23 mouse cellular contexts compared by ENCODE assay signal in the genomic region with DNA sequence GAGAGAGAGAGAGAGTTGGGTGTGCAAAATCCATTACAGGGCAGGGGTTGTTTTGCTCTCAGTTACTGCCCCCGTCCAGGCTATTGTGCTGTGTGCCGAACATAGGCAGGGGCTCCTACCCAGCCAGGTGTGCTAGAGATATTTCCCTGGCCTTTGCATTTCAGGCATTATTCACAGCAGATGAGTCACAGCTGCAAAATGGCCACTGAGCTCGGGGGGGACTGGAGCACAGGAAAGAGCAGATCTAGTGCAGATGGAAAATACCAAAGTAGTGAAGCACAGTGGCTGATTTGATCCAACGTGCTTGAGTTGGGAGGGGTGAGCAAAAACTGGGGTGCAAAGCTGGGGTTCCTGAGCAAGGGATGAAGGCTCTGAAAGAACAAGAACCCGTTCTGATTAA. TPM values are rescaled to one million over a fixed set of nuclear protein-coding genes. Genes with fewer than 3 reads are reported as not detected.
A peak's percentile ranks its signal among the peaks of the same experiment; 100 is the strongest.
DNase-seq lines count a peak whose midpoint lies in the region; ATAC-seq and TF ChIP-seq lines count a peak whose summit lies in the region.
"Had no signal": no experiment of that assay in that cellular context is flagged by ENCODE, and none has a peak within 500 bp of the region (broad histone marks: within the 10 kb centered on the region; RNA-seq: fewer than 3 reads in every experiment).

No protein-coding gene starts in this region.

- in situ Hi-C loops in CH12.LX (cut with MboI; ENCODE audit: low pct_ligation_motif_present, low pct_unique_long_range_greater_than_20kb, low sequenced_read_pairs): no loop called here

- H3K4me1 ChIP-seq in heart, embryonic 12.5 days (replicated peaks): peaks cover 88% of the 10 kb centered on the region
- peaks cover 7 to 20% of the 10 kb centered on the region in 2 experiments for H3K4me1 ChIP-seq in CH12.LX (ENCODE audit: control insufficient read depth in 1 of 2, insufficient read depth in 2 of 2)
- peaks cover 6% of the 10 kb centered on the region; the same call in 1 of the 2 replicates for H3K4me1 ChIP-seq in hindbrain, postnatal 0 days (ENCODE audit: insufficient read depth, low read length)

- TF ChIP-seq CTCF in CH12.LX (conservative IDR thresholded peaks at IDR 0.05 in 1 of 2, IDR thresholded peaks at IDR 0.05 in 1 of 2; ENCODE audit: low read depth in 2 of 2, low read length in 2 of 2): no peak
- no peak for TF ChIP-seq CTCF in hindbrain, postnatal 0 days (IDR thresholded peaks at IDR 0.05; ENCODE audit: low read depth)

- TF ChIP-seq EP300 in CH12.LX (IDR thresholded peaks at IDR 0.05; ENCODE audit: low read length): no peak

- dilution Hi-C loops in CH12.LX (cut with MboI; ENCODE audit: extremely low pct_ligation_motif_present, extremely low pct_unique_long_range_greater_than_20kb, low sequenced_read_pairs): no loop called here

- no peak for TF ChIP-seq RAD21 in CH12.LX (IDR thresholded peaks at IDR 0.05; ENCODE audit: low read depth, low read length)

- peaks cover 2% of the 10 kb centered on the region; the same call in 1 of the 2 replicates for H3K27me3 ChIP-seq in heart, embryonic 12.5 days (replicated peaks)
- H3K27me3 ChIP-seq in CH12.LX (replicated peaks): peaks cover 89% of the 10 kb centered on the region
- H3K27me3 ChIP-seq in hindbrain, postnatal 0 days (ENCODE audit: insufficient read depth, low read length): no peaks in the 10 kb centered on the region

- DNase-seq in heart, adult 9 months (ENCODE audit: low spot score in 2 of 2): no peak
- DNase-seq in 3134 (ENCODE audit: extremely low read depth, insufficient read length, low spot score) (peak; percentile 28), CH12.LX (ENCODE audit: extremely low read depth) (peak; percentile 26)
- peak; percentile 70 for DNase-seq in adrenal gland, postnatal 14 days
- no peak for DNase-seq in hindbrain, postnatal 0 days (ENCODE audit: low spot score)
- DNase-seq: cerebellum, adult 2 months; gastrocnemius, postnatal 14 days; kidney, adult 11 months; left cerebral cortex, postnatal 4 days; liver; right cerebral cortex, adult 18-20 months; thymus, postnatal 25 days had no signal

- ATAC-seq in heart, embryonic 12.5 days (ENCODE audit: insufficient number of reproducible peaks, low FRiP score): no peak
- ATAC-seq in frontal cortex, adult (ENCODE audit: low TSS enrichment): no peak
- ATAC-seq in hindbrain, postnatal 0 days: no peak
- no peak for ATAC-seq in CD4-positive, CD25-positive, alpha-beta regulatory T cell, adult 4 months
- ATAC-seq: lung, postnatal 0 days; midbrain, embryonic 13.5 days had no signal

- H3K27ac ChIP-seq in heart, embryonic 12.5 days (ENCODE audit: poor library complexity, severe bottlenecking): peak overlapping the region; percentile 94
- no peak overlapping the region for H3K27ac ChIP-seq in CH12.LX (ENCODE audit: insufficient read depth, low read depth)
- H3K27ac ChIP-seq in hindbrain, postnatal 0 days: no peak overlapping the region
- H3K27ac ChIP-seq: kidney, postnatal 0 days; midbrain, embryonic 13.5 days; neural tube, embryonic 12.5 days had no signal

- 41% methylated on average over 5 of the region's 5 CpGs for WGBS in heart, embryonic 12.5 days
- 71% methylated on average over 5 of the region's 5 CpGs for WGBS in hindbrain, postnatal 0 days

- no peak for TF ChIP-seq POLR2A in CH12.LX (IDR thresholded peaks at IDR 0.05; ENCODE audit: low read depth, low read length)

- peaks cover 1% of the 10 kb centered on the region; the same call in 1 of the 2 replicates for H3K9me3 ChIP-seq in heart, embryonic 12.5 days (replicated peaks)
- H3K9me3 ChIP-seq in CH12.LX (replicated peaks; ENCODE audit: low read length): peaks cover 3% of the 10 kb centered on the region
- H3K9me3 ChIP-seq in hindbrain, postnatal 0 days (ENCODE audit: low read length): no peaks in the 10 kb centered on the region
- H3K9me3 ChIP-seq: G1E; midbrain, embryonic 13.5 days; neural tube, embryonic 12.5 days had no signal

- H3K9ac ChIP-seq in heart, embryonic 12.5 days: 0 out of 2 replicates have a peak overlapping the region, but pooled peaks have one; percentile 21
- no peak overlapping the region for H3K9ac ChIP-seq in CH12.LX (ENCODE audit: insufficient read depth, low read depth)
- H3K9ac ChIP-seq in hindbrain, postnatal 0 days (replicated peaks; ENCODE audit: low read length): no peak overlapping the region
- H3K9ac ChIP-seq: midbrain, embryonic 13.5 days; neural tube, embryonic 12.5 days had no signal

- H3K4me2 ChIP-seq in heart, embryonic 12.5 days: peak overlapping the region; percentile 31
- no peak overlapping the region for H3K4me2 ChIP-seq in CH12.LX (ENCODE audit: insufficient read depth, low read depth, poor library complexity, severe bottlenecking)
- no peak overlapping the region for H3K4me2 ChIP-seq in hindbrain, postnatal 0 days (ENCODE audit: low read depth, low read length)
- H3K4me2 ChIP-seq: midbrain, embryonic 13.5 days; neural tube, embryonic 12.5 days had no signal

- H3K79me2 ChIP-seq in CH12.LX (replicated peaks; ENCODE audit: control insufficient read depth, extremely low read depth, insufficient read depth, poor library complexity, severe bottlenecking): no peaks in the 10 kb centered on the region

- no peak overlapping the region for H3K4me3 ChIP-seq in heart, embryonic 12.5 days
- no peak overlapping the region for H3K4me3 ChIP-seq in CH12.LX (replicated peaks in 1 of 3; ENCODE audit: low read depth in 2 of 3, low read length in 2 of 3, poor library complexity in 1 of 3)
- H3K4me3 ChIP-seq in hindbrain, postnatal 0 days (ENCODE audit: low read length): no peak overlapping the region
- H3K4me3 ChIP-seq: midbrain, embryonic 13.5 days; neural tube, embryonic 12.5 days had no signal

- H3K36me3 ChIP-seq in heart, embryonic 12.5 days: no peaks in the 10 kb centered on the region
- H3K36me3 ChIP-seq in CH12.LX (replicated peaks in 1 of 2; ENCODE audit: control insufficient read depth in 1 of 2, insufficient read depth in 1 of 2, low read length in 1 of 2): no peaks in the 10 kb centered on the region
- no peaks in the 10 kb centered on the region for H3K36me3 ChIP-seq in hindbrain, postnatal 0 days (ENCODE audit: insufficient read depth, low read length)
- H3K36me3 ChIP-seq: G1E; midbrain, embryonic 13.5 days; neural tube, embryonic 12.5 days had no signal

TF ChIP-seq in CH12.LX, 34 proteins besides CTCF, POLR2A, EP300 and RAD21:
- TF ChIP-seq UBTF (IDR thresholded peaks at IDR 0.05; ENCODE audit: low read depth, low read length) (no peak), CHD1 (IDR thresholded peaks at IDR 0.05; ENCODE audit: low read depth, low read length) (no peak), SIN3A (IDR thresholded peaks at IDR 0.05; ENCODE audit: low read length) (no peak), GABPA (IDR thresholded peaks at IDR 0.05; ENCODE audit: insufficient replicate concordance, low read depth, low read length) (no peak), MEF2A (IDR thresholded peaks at IDR 0.05; ENCODE audit: borderline replicate concordance, low read depth, low read length) (no peak), TBP (conservative IDR thresholded peaks at IDR 0.05; ENCODE audit: low read depth, low read length) (no peak), USF2 (conservative IDR thresholded peaks at IDR 0.05; ENCODE audit: low read depth, low read length) (no peak), E2F4 (IDR thresholded peaks at IDR 0.05; ENCODE audit: insufficient replicate concordance, low read depth, low read length) (no peak), NRF1 (IDR thresholded peaks at IDR 0.05; ENCODE audit: low read depth, low read length) (no peak), USF1 (IDR thresholded peaks at IDR 0.05; ENCODE audit: low read depth, low read length) (no peak), IRF4 (IDR thresholded peaks at IDR 0.05; ENCODE audit: low read depth, low read length) (no peak), ETS1 (conservative IDR thresholded peaks at IDR 0.05; ENCODE audit: low read depth, low read length) (no peak), MAZ (IDR thresholded peaks at IDR 0.05; ENCODE audit: low read depth, low read length) (no peak), BHLHE40 (IDR thresholded peaks at IDR 0.05; ENCODE audit: low read depth, low read length) (no peak), ZMIZ1 (IDR thresholded peaks at IDR 0.05; ENCODE audit: low read depth, low read length) (no peak), KAT2A (IDR thresholded peaks at IDR 0.05; ENCODE audit: insufficient replicate concordance, low read length) (no peak), CHD2 (IDR thresholded peaks at IDR 0.05; ENCODE audit: low read length) (no peak)

RNA-seq across cellular contexts. Expression of gene 6430548M08Rik, which starts 7.0 kb away (rescaled TPM):
- 13.8 and 14.4 TPM in 2 replicates for polyA plus RNA-seq in heart, embryonic 12.5 days (2016; fragmentation: Nextera tagmentation; extraction: Ambion mirVana)
- total RNA-seq in CH12.LX (2012; rRNA removed): 0.13 and 0.17 TPM in 2 replicates
- not detected in 2 replicates for total RNA-seq in CH12.LX (2014; rRNA removed)
- polyA plus RNA-seq in CH12.LX (2012; ENCODE audit: insufficient read length, low read depth): not detected in 2 replicates
- total RNA-seq in adrenal gland, postnatal 14 days (2021): 58.4 and 60.7 TPM in 2 replicates
- 66.1 and 75.6 TPM in 2 replicates for total RNA-seq in hindbrain, postnatal 0 days (2014; rRNA removed)
- 33.9 and 35.6 TPM in 2 replicates for polyA plus RNA-seq in hindbrain, postnatal 0 days (2015; fragmentation: Nextera tagmentation; extraction: Ambion mirVana)
- under 1 TPM in 1 of 2 experiments, not detected in 1; 0.20 TPM for polyA plus RNA-seq in CD4-positive, CD25-positive, alpha-beta regulatory T cell, adult 4 months (2017; shearing (Covaris generic))

RNA-seq across cellular contexts. Expression of gene Zdhhc7, which starts 19.7 kb away (rescaled TPM):
- 33.9 and 34.9 TPM in 2 replicates for polyA plus RNA-seq in heart, embryonic 12.5 days (2016; fragmentation: Nextera tagmentation; extraction: Ambion mirVana)
- total RNA-seq in CH12.LX (2012; rRNA removed) (26.3 and 30.9 TPM in 2 replicates), CH12.LX (2014; rRNA removed) (18.3 and 18.5 TPM in 2 replicates)
- polyA plus RNA-seq in CH12.LX (2012; ENCODE audit: insufficient read length, low read depth): 22.7 and 23.7 TPM in 2 replicates
- total RNA-seq in adrenal gland, postnatal 14 days (2021): 45.3 and 48.1 TPM in 2 replicates
- total RNA-seq in hindbrain, postnatal 0 days (2014; rRNA removed): 37.7 and 46.2 TPM in 2 replicates
- polyA plus RNA-seq in hindbrain, postnatal 0 days (2015; fragmentation: Nextera tagmentation; extraction: Ambion mirVana): 25.3 and 26.6 TPM in 2 replicates
- polyA plus RNA-seq in CD4-positive, CD25-positive, alpha-beta regulatory T cell, adult 4 months (2017; shearing (Covaris generic)): 1 to 10 TPM; 4.9 to 5.4 TPM

RNA-seq across cellular contexts. Expression of gene Fam92b, which starts 56.3 kb away (rescaled TPM):
- polyA plus RNA-seq in heart, embryonic 12.5 days (2016; fragmentation: Nextera tagmentation; extraction: Ambion mirVana): not detected in 2 replicates
- not detected in 2 replicates for total RNA-seq in CH12.LX (2012; rRNA removed)
- not detected in 2 replicates for total RNA-seq in CH12.LX (2014; rRNA removed)
- not detected in 2 replicates for polyA plus RNA-seq in CH12.LX (2012; ENCODE audit: insufficient read length, low read depth)
- total RNA-seq in adrenal gland, postnatal 14 days (2021): 1.0 and 1.1 TPM in 2 replicates
- 1.2 and 3.3 TPM in 2 replicates for total RNA-seq in hindbrain, postnatal 0 days (2014; rRNA removed)
- polyA plus RNA-seq in hindbrain, postnatal 0 days (2015; fragmentation: Nextera tagmentation; extraction: Ambion mirVana): 1.6 and 2.0 TPM in 2 replicates
- not detected for polyA plus RNA-seq in CD4-positive, CD25-positive, alpha-beta regulatory T cell, adult 4 months (2017; shearing (Covaris generic))
- total RNA-seq: G1E; gastrocnemius, postnatal 14 days; hematopoietic stem cell, adult 5-6 weeks; left cerebral cortex, postnatal 4 days; megakaryocyte, adult 5-6 weeks had no signal
- polyA plus RNA-seq: G1E; kidney, postnatal 0 days; liver, embryonic 16.5 days had no signal

Comparison
In these comparisons a context has a peak if more than half of its experiments do, and no peak if none do; other contexts are left out.
1. DNase-seq: peak in 3134 (single experiment), CH12.LX (single experiment) and adrenal gland, postnatal 14 days (single experiment); none in heart, adult 9 months (0 of 2) and hindbrain, postnatal 0 days (single experiment).
2. RNA of gene 6430548M08Rik, which starts 7.0 kb away (polyA plus RNA-seq): 33.9 to 35.6 TPM in hindbrain, postnatal 0 days and 13.8 to 14.4 TPM in heart, embryonic 12.5 days; 0.20 TPM in CD4-positive, CD25-positive, alpha-beta regulatory T cell, adult 4 months and not detected in CH12.LX; every median in the first group is over 10 times any median in the second.